Mouse (Mus musculus) right cerebral cortex, adult 18-20 months (tissue): ENCODE data around the gene Dusp3.

Experiments
- DNase-seq: peaks from one replicate; pipeline ENCODE4 v3.0.0; 2022; ENCODE audit warnings: mixed read lengths

Dusp3 gene

GRCm38 (mm10) chr11:101926951-101927589, 59.7 kb downstream of the Dusp3 start:
- no peak for DNase-seq

GRCm38 (mm10) chr11:101925636-101926035, 61.2 kb downstream of the Dusp3 start:
- no peak for DNase-seq

GRCm38 (mm10) chr11:101924441-101924976, 62.3 kb downstream of the Dusp3 start:
- DNase-seq: no peak

- DNase-seq: no peak
Observed at GRCm38 (mm10) chr11:101923988-101924387, 62.8 kb downstream of the Dusp3 start.

- no peak for DNase-seq
Observed at GRCm38 (mm10) chr11:101921361-101921952, 65.4 kb downstream of the Dusp3 start.
